Mouse (Mus musculus) heart, postnatal 25 days (tissue): ENCODE measurements around the gene Kdr. TPM values are rescaled to one million over a fixed set of nuclear protein-coding genes. Genes with fewer than 3 reads are reported as not detected.

Source experiments
- DNase-seq: peaks from one replicate; pipeline ENCODE4 v3.0.0; 2022; ENCODE audit warnings: low spot score
- intact Hi-C: fragments of 180-260 bp; cut with DNase I; formaldehyde crosslinking; loops from one replicate; pipeline ENCODE4 v1.15.1; 2025
- microRNA-seq: library from miRNA; unstranded; fragments of <30 nt; microRNA quantifications from one replicate; pipeline ENCODE4 v1.2.0, GENCODE M21; 2022
- total RNA-seq, 2 experiments: library from RNA; stranded (reverse); gene quantifications; 2 replicates each; pipeline ENCODE4 v1.2.3; 2021

Gene Kdr
- total RNA-seq, 2 experiments from 2014 or later, result 88.8 to 99.1 TPM

DNA sequence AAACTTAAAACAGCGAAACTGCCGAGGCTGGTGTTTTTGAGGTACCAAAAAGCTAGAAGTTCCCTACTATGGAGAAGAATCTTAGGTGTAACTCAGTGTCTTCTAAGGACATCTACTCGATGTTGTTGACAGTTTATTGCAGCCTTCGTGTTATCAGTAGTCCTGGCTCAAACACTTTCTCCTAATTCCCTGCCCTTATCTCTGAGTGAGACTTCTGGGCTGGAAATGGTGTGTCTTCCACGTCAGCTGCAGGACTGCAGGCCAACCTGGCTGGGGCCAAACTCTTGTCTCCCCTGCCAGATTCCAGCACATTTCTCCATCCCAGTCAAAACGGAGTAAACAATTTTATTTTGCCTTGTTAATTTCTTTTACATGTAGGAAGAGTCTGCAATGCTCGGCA lies 48.3 kb downstream of the Kdr start:
- intact Hi-C loops, result loop anchor here (5.0 kb wide), 1 partner anchor 53 kb away; no protein-coding TSS in a partner anchor
- DNase-seq, result no peak

DNA sequence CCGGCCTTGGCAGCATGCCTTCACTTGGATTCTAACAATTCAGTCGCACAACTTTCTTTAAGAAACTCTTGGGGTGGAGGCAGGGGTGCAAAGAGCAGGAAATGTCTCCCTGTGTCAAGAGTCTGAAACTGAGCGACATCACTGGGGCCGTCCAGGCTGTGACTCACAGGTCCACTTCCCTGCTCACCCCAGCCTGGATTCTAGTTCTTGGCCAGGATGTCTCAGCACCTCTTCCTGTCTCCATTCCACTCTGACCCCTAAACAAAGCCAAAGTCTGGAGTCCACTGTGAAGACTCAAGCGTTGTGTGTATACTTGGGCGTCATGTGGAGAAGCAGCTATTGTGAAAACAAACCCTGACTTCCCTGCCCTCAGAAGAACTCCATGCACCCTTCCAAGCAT lies 55.6 kb downstream of the Kdr start:
- DNase-seq, result peak; percentile 46

DNA sequence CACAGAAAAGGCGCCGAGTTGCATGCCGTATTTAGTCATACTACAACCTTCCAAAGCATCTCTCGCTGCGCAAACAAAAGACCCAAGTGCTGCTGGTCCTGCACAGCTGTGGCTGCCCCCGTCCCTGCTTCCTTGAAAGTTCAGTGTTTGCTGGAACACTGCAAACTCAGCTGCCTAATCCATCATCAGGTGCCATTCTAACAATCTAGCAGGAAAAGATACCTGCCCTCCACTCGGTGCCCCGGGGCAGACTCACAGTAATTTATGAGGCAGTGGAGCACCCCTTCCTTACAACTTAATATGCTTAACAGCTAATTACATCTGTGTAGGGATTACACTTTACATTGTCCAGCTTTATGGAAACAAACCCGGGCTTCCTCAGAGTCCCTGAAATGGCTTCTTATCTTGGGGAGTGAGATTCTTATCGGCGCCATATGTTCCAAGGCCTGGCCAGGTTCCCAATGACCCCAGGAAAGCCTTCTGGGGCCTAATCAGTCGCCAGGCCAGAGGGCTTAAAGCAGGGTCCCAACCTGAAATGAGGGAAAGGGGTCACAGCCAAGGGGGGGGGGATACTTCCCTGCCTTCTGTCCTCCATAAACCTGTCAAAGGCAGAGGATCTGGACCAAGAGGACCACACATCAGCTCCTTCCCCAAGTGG lies 56.4 kb downstream of the Kdr start:
- no peak for DNase-seq
- intact Hi-C loops, result no loop called here

More for the DNA sequence above, 55.6 kb downstream of the Kdr start:
- intact Hi-C loops, result no loop called here

DNA sequence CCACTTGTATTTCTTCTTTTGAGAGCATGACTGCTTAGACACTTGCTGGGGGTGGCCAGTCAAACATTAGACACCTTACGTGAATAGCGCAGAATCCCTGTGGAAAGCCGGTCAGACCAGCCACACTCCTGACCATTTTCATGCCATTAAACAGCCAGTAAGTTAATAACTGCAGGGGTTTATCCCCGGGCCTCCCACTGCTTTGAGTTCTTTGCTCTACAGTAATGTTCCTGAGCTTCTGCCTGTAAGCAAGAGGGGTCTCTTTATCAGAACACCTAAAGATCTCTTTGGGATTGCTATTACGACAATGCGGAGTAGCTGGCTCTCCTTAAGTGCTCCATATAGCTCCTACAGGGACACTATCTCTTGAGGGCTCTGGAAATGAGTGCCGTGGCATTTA lies 58.7 kb downstream of the Kdr start:
- intact Hi-C loops, result no loop called here
- DNase-seq, result no peak

DNA sequence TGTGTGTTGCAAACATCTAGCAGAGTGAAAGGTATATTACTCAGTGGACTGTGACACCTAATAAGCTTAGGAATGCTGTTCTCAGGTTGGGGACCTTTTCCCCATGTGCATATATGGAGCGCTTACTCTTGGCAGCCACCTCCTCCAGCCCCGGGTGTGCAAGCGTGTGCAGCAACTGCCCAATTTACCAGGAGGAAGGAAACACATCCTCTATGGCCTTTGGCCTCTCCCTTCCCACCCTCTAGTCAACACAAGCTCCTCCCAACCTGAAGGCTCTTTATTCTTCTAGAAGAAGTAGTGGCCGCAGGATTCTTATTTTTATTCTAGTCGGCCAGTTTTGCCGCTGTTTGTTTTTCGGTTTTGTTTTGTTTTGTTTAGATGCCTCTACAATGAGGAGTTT lies 60.1 kb downstream of the Kdr start:
- DNase-seq, result no peak
- intact Hi-C loops, result no loop called here

DNA sequence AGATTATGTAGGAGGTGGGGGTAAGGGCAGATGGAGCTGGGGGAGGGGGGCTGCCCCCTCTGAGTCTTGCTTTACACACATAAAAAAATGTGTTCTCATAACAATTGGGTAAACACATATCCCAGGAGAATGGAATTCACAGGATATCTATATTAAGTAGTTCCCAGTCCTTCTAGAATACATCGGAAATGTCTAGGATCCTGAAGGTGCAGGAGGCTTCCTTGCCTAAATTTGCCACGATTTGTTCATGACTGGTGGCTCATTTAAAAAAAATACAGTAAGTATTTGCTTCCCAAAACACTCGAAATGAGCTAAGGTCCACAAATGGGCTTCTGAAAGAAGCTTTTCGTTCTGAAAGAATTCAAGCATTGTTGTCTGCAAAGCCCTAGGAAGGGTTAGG lies 61.0 kb downstream of the Kdr start:
- intact Hi-C loops, result loop anchor here (1.0 kb wide), 1 partner anchor 40 kb away; no protein-coding TSS in a partner anchor
- no peak for DNase-seq

DNA sequence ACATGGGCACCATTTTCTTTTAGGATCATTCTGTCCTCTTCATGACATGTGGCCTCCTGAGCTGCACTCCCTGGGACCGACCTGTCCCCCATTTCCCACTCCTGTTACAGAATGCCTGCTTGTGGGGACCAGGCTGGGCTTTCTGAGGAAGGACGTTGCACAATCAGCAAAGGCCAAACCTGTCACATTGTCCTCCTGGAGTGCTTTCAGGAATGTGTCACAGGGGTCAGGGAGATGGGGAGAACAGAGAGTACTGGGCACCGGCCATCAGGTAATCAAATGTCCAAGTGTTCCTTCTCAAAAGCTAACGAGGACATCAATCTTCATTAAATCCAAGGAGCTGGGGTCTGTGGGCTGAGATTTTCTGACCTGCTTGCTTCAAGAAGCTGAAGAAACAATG lies 72.2 kb downstream of the Kdr start:
- no peak for DNase-seq
- intact Hi-C loops, result no loop called here

DNA sequence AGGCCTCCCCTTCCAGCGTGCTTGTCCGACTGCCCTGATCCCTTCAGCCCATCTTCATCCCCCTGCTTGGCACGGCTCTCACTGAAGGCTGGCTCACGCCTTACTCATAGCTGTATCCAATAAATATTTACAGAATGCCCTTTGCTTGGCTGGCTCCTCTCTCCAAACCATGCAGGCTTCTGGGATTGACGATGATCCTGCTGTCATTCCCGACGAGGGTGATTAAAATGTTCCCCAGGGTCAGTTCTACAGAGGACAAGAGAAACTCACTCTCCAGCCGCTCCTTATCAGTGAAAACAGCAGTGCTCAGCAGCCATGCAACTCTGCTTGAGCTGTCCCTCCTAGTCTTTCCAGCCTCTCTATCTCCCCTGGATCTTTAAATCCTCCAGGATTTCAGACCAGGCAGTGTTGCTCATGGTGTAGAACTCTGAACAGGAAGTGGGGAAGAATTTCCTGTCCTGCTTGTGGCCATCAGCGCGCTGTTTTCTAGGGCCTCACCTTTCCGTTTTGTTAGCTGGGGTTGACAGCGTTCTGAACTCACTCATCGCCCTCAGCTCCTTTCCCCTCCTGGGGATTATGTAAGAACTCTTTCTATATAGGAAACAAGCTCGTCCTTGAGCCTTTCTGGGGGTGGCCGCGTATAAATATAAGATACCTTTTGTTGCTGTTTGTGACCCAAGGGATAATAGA lies 77.9 kb downstream of the Kdr start:
- no peak for DNase-seq
- intact Hi-C loops, result no loop called here

DNA sequence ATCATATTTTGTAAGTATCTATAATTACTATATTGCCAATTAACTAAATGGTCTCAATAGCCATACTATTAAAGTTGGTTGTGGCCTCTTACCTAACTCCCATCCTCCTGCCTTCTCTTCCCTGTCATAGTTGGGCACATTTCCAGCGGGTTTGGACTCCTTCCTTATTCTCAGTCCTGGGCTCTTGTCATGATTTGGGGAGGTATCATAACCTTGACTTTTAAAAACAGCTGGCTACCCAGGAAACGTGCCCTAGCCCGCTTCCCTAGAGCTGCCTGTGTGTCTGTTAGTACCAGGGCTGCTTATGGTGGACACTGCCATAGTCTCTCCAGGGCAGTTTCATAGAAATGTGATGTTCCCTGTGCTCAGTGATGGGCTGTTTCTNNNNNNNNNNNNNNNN lies 82.9 kb downstream of the Kdr start:
- intact Hi-C loops, result no loop called here
- DNase-seq, result no peak

DNA sequence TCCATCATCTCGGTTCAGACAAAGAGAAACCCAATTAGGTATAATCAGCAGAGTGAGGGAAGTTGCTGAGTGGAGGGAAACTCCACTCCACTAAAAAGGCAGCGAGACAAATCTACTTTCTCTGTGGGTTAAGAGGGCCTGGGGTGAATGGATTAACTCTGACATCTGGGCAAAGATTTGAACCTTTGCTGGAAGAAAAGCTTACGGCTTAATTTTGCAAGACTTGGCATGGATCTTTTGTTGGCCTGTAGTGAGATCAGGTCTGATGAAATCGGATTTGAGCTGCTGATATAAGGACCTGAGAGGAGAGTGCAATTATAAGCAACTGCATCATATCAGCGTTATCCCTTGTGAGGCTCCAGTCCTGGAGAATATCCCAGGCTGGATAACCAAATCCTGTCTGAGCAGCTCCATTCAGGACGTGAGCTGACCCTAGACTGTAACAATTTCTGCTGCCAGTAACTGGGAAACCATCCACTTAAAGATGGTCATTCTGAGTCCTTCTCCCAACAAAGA lies 85.2 kb downstream of the Kdr start:
- intact Hi-C loops, result no loop called here

More for the DNA sequence above, 85.2 kb downstream of the Kdr start:
- DNase-seq, result no peak

Small RNA genes lying within 50 kb of the gene (microRNA-seq; reads per million reads assigned to microRNA genes)
- not detected for gene Gm25374

Other genes starting within 250 kb of the Kdr start
- 10 to 100 TPM in 1 of 2 experiments, 1 to 10 TPM in 1; 7.9 to 10.4 TPM for gene Srd5a3, start 161.8 kb upstream of the Kdr start, total RNA-seq
- 10 to 100 TPM; 18.4 to 22.8 TPM for gene Tmem165, start 205.4 kb upstream of the Kdr start, total RNA-seq